Mouse (Mus musculus): ENCODE data around the gene Pcbp3.

GRCm38 (mm10) chr10:76961790-76962489 is at the start of gene Pcbp3:
- TF ChIP-seq CTCF (conservative IDR thresholded peaks at IDR 0.05; ENCODE audit: insufficient read depth, insufficient read length, low read depth, low read length) (no peak), POLR2A (IDR thresholded peaks at IDR 0.05; ENCODE audit: low read depth, low read length) (peak; percentile 53)
